Comparison of ENCODE assay signal across 19 mouse cellular contexts in genomic region chr1:51502353-51502752, GRCm38 (mm10). TPM values are rescaled to one million over a fixed set of nuclear protein-coding genes. Genes with fewer than 3 reads are reported as not detected.
DNase-seq lines count a peak whose midpoint lies in the region; ATAC-seq lines count a peak whose summit lies in the region.
"Had no signal": no experiment of that assay in that cellular context is flagged by ENCODE, and none has a peak within 500 bp of the region (broad histone marks: within the 10 kb centered on the region; RNA-seq: fewer than 3 reads in every experiment).

No protein-coding gene starts in this region.

- DNase-seq in cerebellum, adult 9-10 months = no peak
- DNase-seq in heart, adult 9 months (ENCODE audit: low spot score in 2 of 2) = no peak
- DNase-seq in right cerebral cortex, adult 18-20 months = no peak
- DNase-seq: adrenal gland, adult 8-10 months; adrenal gland, postnatal 14 days; adrenal gland, postnatal 36 days; cerebellum, adult 11 months; cerebellum, adult 18-20 months; cerebellum, adult 8-10 months; cerebellum, postnatal 10 days; cerebellum, postnatal 36 days; forebrain, postnatal 0 days had no signal

- peak; percentile 51 for ATAC-seq in common myeloid progenitor, adult 5-6 weeks (replicated peaks; ENCODE audit: low read depth, poor library complexity, severe bottlenecking)
- ATAC-seq in megakaryocyte, adult 5-6 weeks (ENCODE audit: poor library complexity, severe bottlenecking) = 0 out of 2 replicates have a peak, but pooled peaks have one; percentile 28
- 0 out of 2 replicates have a peak, but pooled peaks have one; percentile 25 for ATAC-seq in monocyte, adult 5-6 weeks (replicated peaks; ENCODE audit: insufficient number of reproducible peaks, low FRiP score, low TSS enrichment, poor library complexity, severe bottlenecking)
- ATAC-seq: activated CD4-positive, CD25-positive, alpha-beta regulatory T cell, adult 4 months; forebrain, embryonic 13.5 days; forebrain, embryonic 15.5 days; forebrain, postnatal 0 days; Patski had no signal

RNA-seq across cellular contexts. Expression of gene Nabp1, which starts 24.1 kb away (rescaled TPM):
- total RNA-seq in common myeloid progenitor, adult 5-6 weeks (2017) = 53.3 and 57.7 TPM in 2 replicates
- total RNA-seq in megakaryocyte, adult 5-6 weeks (2015) = 95.3 and 107 TPM in 2 replicates
- 277 and 321 TPM in 2 replicates for total RNA-seq in megakaryocyte, adult 5-6 weeks (2017)
- total RNA-seq in monocyte, adult 5-6 weeks (2017) = 671 to 1,088 TPM (median 852 TPM) in 3 replicates
